Mouse (Mus musculus) lung, adult 2 months (tissue): Measurements from ENCODE around the gene AI837181. TPM values are rescaled to one million over a fixed set of nuclear protein-coding genes. Genes with fewer than 3 reads are reported as not detected.
A peak's percentile ranks its signal among the peaks of the same experiment; 100 is the strongest.

Experiments
- DNase-seq: peaks from one replicate; pipeline ENCODE4 v3.0.0; 2022
- H3K4me1 ChIP-seq: fragments of 200-500 bp; 2 replicates; pipeline ENCODE4 v1.6.1; 2011; ENCODE audit warnings: low read length; ENCODE audit not compliant: control insufficient read depth, insufficient read depth
- H3K4me3 ChIP-seq: fragments of 200-500 bp; replicated peaks from 2 replicates; pipeline ENCODE3; 2011; ENCODE audit warnings: low read depth, mild to moderate bottlenecking, control low read depth, low read length; ENCODE audit errors: extremely low read depth
- CTCF ChIP-seq: fragments of 200-500 bp; IDR thresholded peaks from 2 replicates; pipeline ENCODE4 v1.5.1; 2011; ENCODE audit warnings: mild to moderate bottlenecking, low read length, control low read depth; ENCODE audit not compliant: insufficient read depth
- POLR2A ChIP-seq: fragments of 200-500 bp; IDR thresholded peaks from 2 replicates; pipeline ENCODE4 v1.6.1; 2011; ENCODE audit warnings: low read depth, mild to moderate bottlenecking, control low read depth, low read length, borderline replicate concordance; ENCODE audit errors: extremely low read depth
- WGBS: fragments of 180-500 bp; shearing (Covaris S2); methylation state at CpG from one replicate; pipeline ENCODE4 v1.1.7; 2018; 5-methylcytosine and 5-hydroxymethylcytosine counted together
- polyA plus RNA-seq: library from polyadenylated mRNA; depleted of rRNA; stranded (reverse); fragments of >200 nt; gene quantifications from 2 replicates; pipeline ENCODE4 v1.2.3, GENCODE M21; 2012

AI837181 gene
- polyA plus RNA-seq, 1 experiment = 85.2 TPM

DNA sequence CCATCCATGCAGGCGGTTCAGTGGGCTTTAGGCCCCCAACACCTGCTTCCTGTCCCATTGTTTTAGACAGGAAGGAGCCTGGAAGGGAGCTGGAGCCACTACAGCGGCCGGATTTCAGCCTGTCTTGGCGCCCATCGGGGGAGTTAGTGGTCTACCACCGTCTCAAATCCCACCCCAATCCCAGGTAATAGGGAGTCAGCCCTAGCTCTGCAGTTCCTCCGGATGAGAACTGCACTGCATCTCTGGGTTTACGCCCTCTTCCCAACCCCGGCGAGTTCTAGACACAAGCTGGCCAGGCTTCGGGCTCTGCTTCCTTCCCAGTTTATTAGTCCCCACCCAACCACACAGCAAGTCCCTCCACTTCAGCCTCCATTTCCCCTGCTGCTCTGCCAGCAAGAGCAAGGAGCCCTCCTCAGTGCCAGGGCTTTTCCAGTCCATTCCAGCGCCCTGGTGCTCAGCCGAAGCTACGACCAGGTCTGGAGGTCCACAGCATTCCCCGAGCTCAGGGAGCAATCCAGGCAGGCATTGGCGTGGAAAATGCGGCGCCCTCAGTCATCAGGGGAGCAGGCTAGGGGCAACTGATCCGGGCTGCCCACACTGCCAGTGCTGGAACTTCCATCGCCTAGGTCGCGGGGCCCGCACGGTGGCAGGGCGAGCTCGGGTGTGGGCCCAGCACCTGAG, 31.4 kb downstream of the AI837181 start:
- peaks cover 3% of the 10 kb centered on the region; the same call in 1 of the 2 replicates for H3K4me1 ChIP-seq
- DNase-seq = peak; percentile 49
- 4% methylated on average over 26 of the region's 26 CpGs for WGBS
- peak overlapping the region; percentile 97 for H3K4me3 ChIP-seq
- TF ChIP-seq POLR2A (peak; percentile 67; the same call in 1 of the 2 replicates), CTCF (no peak)

DNA sequence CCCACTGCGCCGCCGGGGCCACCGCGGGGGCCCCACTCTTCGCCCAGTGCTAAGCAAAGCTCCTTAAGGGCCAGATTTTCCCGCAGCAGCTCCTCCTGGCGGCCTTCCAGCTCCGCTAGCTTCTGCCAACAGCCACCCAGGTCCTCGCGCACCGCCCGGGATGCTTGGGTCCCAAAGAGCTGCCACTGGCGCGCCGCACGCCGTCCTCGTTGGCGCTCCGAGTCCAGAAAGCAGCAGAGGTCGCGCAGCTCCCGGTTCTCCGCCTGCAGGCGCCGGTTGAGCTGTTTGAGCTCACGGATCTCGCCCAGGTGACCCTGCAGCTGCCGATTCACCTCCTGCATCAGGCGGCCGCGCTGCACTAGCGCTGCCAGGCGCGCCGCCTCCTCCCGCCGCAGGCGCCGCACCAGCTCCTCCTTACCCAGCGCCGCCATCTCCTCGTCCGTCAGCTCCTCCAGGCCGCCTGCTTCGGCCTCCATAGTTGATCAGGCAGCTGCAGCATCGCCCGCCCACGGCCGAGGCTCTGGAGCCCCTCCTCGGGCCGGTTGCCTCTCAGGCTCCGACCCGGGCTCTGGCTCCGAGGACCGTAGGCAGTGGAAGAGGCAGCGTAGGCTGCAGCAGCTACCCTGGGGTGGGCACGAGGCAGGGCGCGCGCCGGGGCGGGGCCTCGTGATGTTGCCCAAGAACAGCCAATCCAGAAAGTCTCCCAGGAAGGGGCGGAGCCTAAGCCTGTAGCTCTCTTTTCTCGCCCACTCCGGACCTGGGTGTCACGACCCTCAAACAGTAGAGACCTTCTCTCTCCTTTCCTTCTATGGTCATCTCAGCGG, 32.2 kb downstream of the AI837181 start:
- DNase-seq = peak; percentile 94
- Histone ChIP-seq H3K4me1 (peaks cover 3% of the 10 kb centered on the region; the same call in 1 of the 2 replicates), H3K4me3 (peak overlapping the region; percentile 97)
- under 1% methylated on average over 69 of the region's 70 CpGs for WGBS
- TF ChIP-seq CTCF (no peak), POLR2A (peak; percentile 94; the same call in 1 of the 2 replicates)

GRCm38 (mm10) chr19:5457746-5458442, 33.0 kb downstream of the AI837181 start, which contains the start of gene Ccdc85b:
TSS of gene Ccdc85b (minus strand) at chr19:5457894.
- DNase-seq = no peak

DNA sequence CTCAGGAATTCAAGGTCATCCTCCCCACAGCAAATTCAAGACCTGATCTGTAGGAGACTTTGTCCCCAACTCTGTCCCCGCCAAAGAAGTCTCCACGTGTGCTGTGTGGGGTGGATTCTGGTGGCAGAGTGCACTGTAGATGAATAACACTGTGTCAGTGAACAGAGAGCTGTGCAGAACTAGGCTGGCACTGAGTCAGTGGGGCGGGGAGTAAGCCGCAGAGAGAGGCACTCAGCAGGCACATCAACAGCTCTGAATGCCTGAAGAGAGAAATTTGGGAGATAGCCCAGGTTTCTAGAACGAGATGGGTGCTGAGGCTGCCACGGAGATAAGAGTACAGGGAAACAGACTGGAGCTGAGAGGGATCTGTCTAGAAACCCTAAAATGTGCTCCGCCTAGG, 34.1 kb downstream of the AI837181 start:
- DNase-seq = no peak
- TF ChIP-seq POLR2A (no peak), CTCF (no peak)
- no peak overlapping the region for H3K4me3 ChIP-seq
- H3K4me1 ChIP-seq = peaks cover 6% of the 10 kb centered on the region
- 64% methylated on average over 7 of the region's 7 CpGs for WGBS

More at GRCm38 (mm10) chr19:5457746-5458442, 33.0 kb downstream of the AI837181 start, which contains the start of gene Ccdc85b:
- Histone ChIP-seq H3K4me1 (peaks cover 3% of the 10 kb centered on the region; the same call in 1 of the 2 replicates), H3K4me3 (peak within 1 kb of the TSS; percentile 97)
- 9% methylated on average over 14 of the region's 14 CpGs for WGBS
- TF ChIP-seq CTCF (no peak), POLR2A (no peak)

DNA sequence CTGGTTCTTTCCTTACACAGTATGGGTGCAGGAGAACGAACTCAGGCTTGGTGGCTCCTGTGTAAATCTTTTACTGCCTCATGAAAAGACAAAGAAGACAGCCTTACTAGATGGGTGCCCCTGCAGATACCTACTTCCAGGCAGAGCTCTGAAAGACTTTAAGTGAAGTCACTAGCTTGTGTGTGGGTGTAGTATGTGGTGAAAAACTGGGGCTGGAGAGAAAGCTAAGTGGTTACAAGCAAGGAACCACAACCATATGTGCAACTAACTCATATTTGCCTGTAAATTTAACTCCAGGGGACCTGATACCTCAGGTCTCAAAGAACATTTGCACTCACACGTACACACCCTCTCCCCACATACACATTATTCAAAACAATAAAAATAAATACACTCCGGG, 35.0 kb downstream of the AI837181 start:
- no peak for TF ChIP-seq POLR2A
- TF ChIP-seq CTCF = no peak
- Histone ChIP-seq H3K4me3 (no peak overlapping the region), H3K4me1 (peaks cover 8% of the 10 kb centered on the region)
- WGBS = 20% methylated on average over 3 of the region's 3 CpGs
- no peak for DNase-seq

GRCm38 (mm10) chr19:5460465-5460911, 35.5 kb downstream of the AI837181 start, which contains the start of gene Fibp:
TSS of gene Fibp (plus strand) at chr19:5460615.
- H3K4me1 ChIP-seq = peaks cover 8% of the 10 kb centered on the region
- under 1% methylated on average over 32 of the region's 32 CpGs for WGBS
- TF ChIP-seq POLR2A = peak; percentile 78
- no peak for TF ChIP-seq CTCF
- peak; percentile 89 for DNase-seq
- H3K4me3 ChIP-seq = peak within 1 kb of the TSS; percentile 96

DNA sequence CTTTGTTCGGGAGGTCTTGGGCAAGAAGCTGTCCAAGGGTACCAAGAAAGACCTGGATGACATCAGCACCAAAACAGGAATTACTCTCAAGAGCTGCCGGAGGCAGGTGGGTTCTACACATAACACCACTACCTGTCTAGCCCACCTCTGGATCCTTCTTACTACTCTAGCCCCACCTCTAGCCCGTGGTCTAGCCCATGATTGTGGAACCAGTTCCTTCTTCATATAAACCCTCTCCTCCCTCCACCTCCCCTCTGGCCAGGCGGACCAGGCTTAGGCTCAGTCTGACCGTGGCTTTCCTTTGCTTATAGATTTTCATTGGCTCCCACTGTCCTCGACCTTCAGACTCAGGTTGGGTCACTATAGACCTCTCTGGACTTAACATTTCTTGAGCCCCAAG, 36.5 kb downstream of the AI837181 start:
- Histone ChIP-seq H3K4me1 (peaks cover 8% of the 10 kb centered on the region), H3K4me3 (peak overlapping the region; percentile 2)
- WGBS = 83% methylated on average over 6 of the region's 6 CpGs
- no peak for DNase-seq
- no peak for TF ChIP-seq POLR2A
- no peak for TF ChIP-seq CTCF

GRCm38 (mm10) chr19:5463212-5463611, 38.3 kb downstream of the AI837181 start:
- DNase-seq = no peak
- 91% methylated on average over 9 of the region's 9 CpGs for WGBS
- peaks cover 4% of the 10 kb centered on the region for H3K4me1 ChIP-seq
- H3K4me3 ChIP-seq = no peak overlapping the region
- TF ChIP-seq POLR2A = no peak
- no peak for TF ChIP-seq CTCF
